Mouse (Mus musculus): ENCODE results near the gene Prkn.

DNA sequence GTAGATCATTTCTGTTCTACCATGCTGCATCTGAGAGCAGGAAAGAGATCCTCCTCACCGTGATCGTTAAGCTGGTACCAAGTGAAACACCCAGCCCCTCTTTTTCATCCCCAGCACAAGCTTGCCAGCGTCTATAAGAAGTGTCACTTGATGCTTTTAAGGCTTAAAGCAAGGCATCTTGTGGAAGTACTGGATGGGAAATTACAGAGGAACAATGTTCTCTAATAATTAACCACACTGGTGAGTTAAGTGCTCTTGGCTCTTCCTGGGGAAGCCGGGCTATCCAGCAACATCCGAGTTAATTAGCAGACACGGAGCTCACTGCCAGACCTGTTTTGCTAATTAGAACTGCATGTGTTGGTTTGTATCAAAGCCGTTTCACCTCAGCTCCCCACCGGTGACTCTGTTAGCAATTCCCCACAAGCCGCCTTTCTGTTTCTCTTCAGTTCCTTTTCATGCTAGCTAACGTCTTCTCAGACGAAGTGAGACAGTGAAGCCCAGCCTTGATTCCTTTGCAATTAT is 1086.7 kb downstream of the Prkn start:
- TF ChIP-seq EP300 (IDR thresholded peaks at IDR 0.05; ENCODE audit: insufficient read depth, low read depth, low read length) = no peak
- TF ChIP-seq POLR2A (IDR thresholded peaks at IDR 0.05; ENCODE audit: insufficient read depth, low read depth, low read length) = no peak
- TF ChIP-seq CTCF (IDR thresholded peaks at IDR 0.05) = no peak
